Mouse (Mus musculus): Measurements from ENCODE around the gene Gas2l2.

DNA sequence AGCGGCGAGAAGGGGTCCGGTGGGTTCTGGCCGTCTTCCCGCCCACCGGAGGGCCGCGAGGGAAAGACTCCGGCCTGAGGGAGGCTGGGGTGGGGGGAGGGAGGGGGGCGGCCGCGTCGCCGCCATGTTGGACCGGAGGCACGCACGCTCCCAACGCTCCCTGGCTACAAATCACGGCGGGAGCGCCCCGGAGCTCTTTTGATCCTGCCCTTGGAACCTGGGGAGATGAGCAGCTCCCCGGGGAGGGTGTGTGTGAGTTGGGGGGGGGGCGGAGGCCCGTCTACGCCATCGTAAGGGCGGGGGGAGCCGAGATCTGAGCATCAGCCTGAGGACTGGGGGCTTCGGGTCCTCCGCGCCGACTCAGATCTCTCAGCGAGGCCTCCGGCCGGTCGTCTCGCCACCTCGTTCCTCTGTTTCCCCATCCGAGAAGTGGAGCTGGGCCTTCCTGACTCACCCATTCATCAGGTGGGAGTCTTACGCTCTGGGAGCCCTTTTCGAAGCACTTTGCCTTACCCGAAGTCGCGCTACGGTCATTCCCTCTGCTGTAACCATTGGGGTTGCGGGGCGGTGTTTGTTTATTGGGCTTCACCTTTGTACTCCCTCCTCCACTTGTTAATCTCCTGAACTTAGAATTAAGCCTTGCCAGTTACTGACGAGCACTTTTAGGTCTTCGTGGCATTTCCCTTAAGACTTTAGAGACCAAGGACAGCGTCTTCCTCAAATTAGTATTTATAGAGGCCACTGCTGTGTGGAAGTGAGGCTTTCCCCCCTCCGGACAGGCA, 44.2 kb upstream of the Gas2l2 start:
- TF ChIP-seq HCFC1 (IDR thresholded peaks at IDR 0.05; ENCODE audit: borderline replicate concordance, insufficient read depth, low read length) (no peak), MAFK (IDR thresholded peaks at IDR 0.05; ENCODE audit: insufficient read depth, low read depth, low read length) (no peak), ZNF384 (IDR thresholded peaks at IDR 0.05; ENCODE audit: low read depth, low read length) (no peak), CHD2 (IDR thresholded peaks at IDR 0.05; ENCODE audit: low read depth, low read length) (no peak)

Measured in ES-E14 (cell line).